Mouse (Mus musculus) gastrocnemius, postnatal 14 days (tissue): ENCODE measurements around the gene S100a16. TPM values are rescaled to one million over a fixed set of nuclear protein-coding genes. Genes with fewer than 3 reads are reported as not detected.

Source experiments
- DNase-seq: peaks from one replicate; pipeline ENCODE4 v3.0.0; 2021; ENCODE audit warnings: mixed read lengths
- intact Hi-C: fragments of 180-260 bp; cut with DNase I; formaldehyde crosslinking; loops from one replicate; pipeline ENCODE4 v1.15.1; 2025; ENCODE audit warnings: low total_unique reads
- total RNA-seq, 2 experiments: library from RNA; stranded (reverse); gene quantifications; 2 replicates each; pipeline ENCODE4 v1.2.3; 2021

The S100a16 gene
- total RNA-seq, 2 experiments from 2014 or later, result 79.5 to 106 TPM

GRCm38 (mm10) chr3:90579433-90579832 lies 42.4 kb downstream of the S100a16 start:
- DNase-seq, result no peak
- intact Hi-C loops, result no loop called here

GRCm38 (mm10) chr3:90581141-90581540 lies 44.1 kb downstream of the S100a16 start:
- intact Hi-C loops, result loop anchor here (5.0 kb wide), 2 partner anchors 36 to 54 kb away; partner anchors contain the start of gene S100a14
- no peak for DNase-seq

GRCm38 (mm10) chr3:90582156-90582555 lies 45.1 kb downstream of the S100a16 start:
- no peak for DNase-seq
- intact Hi-C loops, result loop anchor here (5.0 kb wide), 2 partner anchors 35 to 55 kb away; partner anchors contain the start of gene S100a14

GRCm38 (mm10) chr3:90582556-90582955 lies 45.5 kb downstream of the S100a16 start:
- no peak for DNase-seq
- intact Hi-C loops, result loop anchor here (5.0 kb wide), 2 partner anchors 35 to 55 kb away; partner anchors contain the start of gene S100a14

- intact Hi-C loops, result loop anchor here (5.0 kb wide), 2 partner anchors 33 to 57 kb away; partner anchors contain the start of gene S100a14
These were observed 46.8 kb downstream of the S100a16 start for GRCm38 (mm10) chr3:90583893-90584292.

GRCm38 (mm10) chr3:90585595-90585994 lies 48.5 kb downstream of the S100a16 start:
- intact Hi-C loops, result no loop called here
- DNase-seq, result peak; percentile 63

More at GRCm38 (mm10) chr3:90583893-90584292, 46.8 kb downstream of the S100a16 start:
- DNase-seq, result no peak

GRCm38 (mm10) chr3:90586016-90586643 lies 49.1 kb downstream of the S100a16 start:
- intact Hi-C loops, result no loop called here
- DNase-seq, result no peak

GRCm38 (mm10) chr3:90586906-90587305 lies 49.9 kb downstream of the S100a16 start:
- DNase-seq, result peak; percentile 83
- intact Hi-C loops, result no loop called here

GRCm38 (mm10) chr3:90587361-90588101 lies 50.5 kb downstream of the S100a16 start:
- intact Hi-C loops, result no loop called here
- peak; percentile 11 for DNase-seq

- intact Hi-C loops, result no loop called here
- DNase-seq, result no peak
These were observed 52.3 kb downstream of the S100a16 start for GRCm38 (mm10) chr3:90589390-90589789.

- intact Hi-C loops, result no loop called here
- DNase-seq, result no peak
These were observed 52.9 kb downstream of the S100a16 start, which contains the start of gene S100a2 for GRCm38 (mm10) chr3:90589947-90590346. S100a2 (plus strand) TSS chr3:90590247.

Other genes with a start within 250 kb of the S100a16 start
- 10 to 100 TPM; 41.5 to 43.2 TPM for gene Gatad2b, start 244.1 kb upstream of the S100a16 start, total RNA-seq
- gene Slc27a3, start 147.3 kb upstream of the S100a16 start, total RNA-seq, result 1 to 10 TPM; 1.9 to 2.3 TPM
- 10 to 100 TPM; 15.7 to 17.7 TPM for gene Ints3, start 103.6 kb upstream of the S100a16 start, total RNA-seq
- gene Npr1, start 71.4 kb upstream of the S100a16 start, total RNA-seq, result 10 to 100 TPM; 14.9 to 15.6 TPM
- 10 to 100 TPM; 32.6 to 35.9 TPM for gene Ilf2, start 61.1 kb upstream of the S100a16 start, total RNA-seq
- 10 to 100 TPM; 57.3 to 59.6 TPM for gene Snapin, start 46.2 kb upstream of the S100a16 start, total RNA-seq
- 100 to 1,000 TPM in 1 of 2 experiments, 10 to 100 TPM in 1; 83.3 to 100 TPM for gene Chtop, start 27.8 kb upstream of the S100a16 start, total RNA-seq
- 10 to 100 TPM; 53.1 to 61.0 TPM for gene S100a1, start 22.9 kb upstream of the S100a16 start, total RNA-seq
- gene S100a13, start 22.8 kb upstream of the S100a16 start, total RNA-seq, result 10 to 100 TPM; 12.9 to 15.4 TPM
- not detected for gene S100a14, start 10.4 kb upstream of the S100a16 start, total RNA-seq
- under 1 TPM in 1 of 2 experiments, not detected in 1; 0.45 TPM for gene S100a3, start 23.3 kb downstream of the S100a16 start, total RNA-seq
- not detected for gene S100a2, start 53.0 kb downstream of the S100a16 start, total RNA-seq
- gene Gm42674, start 64.7 kb downstream of the S100a16 start, total RNA-seq, result not detected
- 10 to 100 TPM; 11.1 to 16.5 TPM for gene S100a4, start 66.5 kb downstream of the S100a16 start, total RNA-seq
- gene S100a5, start 71.3 kb downstream of the S100a16 start, total RNA-seq, result not detected
- gene S100a6, start 75.6 kb downstream of the S100a16 start, total RNA-seq, result 10 to 100 TPM; 69.9 to 95.9 TPM
- gene S100a7a, start 116.8 kb downstream of the S100a16 start, total RNA-seq, result under 1 TPM in 1 of 2 experiments, not detected in 1; 0.16 TPM
- under 1 TPM in 1 of 2 experiments, not detected in 1; 0.71 TPM for gene S100a8, start 131.7 kb downstream of the S100a16 start, total RNA-seq
- under 1 TPM in 1 of 2 experiments, not detected in 1; 0.76 TPM for gene S100a9, start 158.5 kb downstream of the S100a16 start, total RNA-seq
- not detected for gene Pglyrp4, start 189.7 kb downstream of the S100a16 start, total RNA-seq
- gene Gm5849, start 240.6 kb downstream of the S100a16 start, total RNA-seq, result not detected